Mouse (Mus musculus) liver, embryonic 13.5 days (tissue): ENCODE measurements at regions not wholly inside any gene's neighbourhood (a gene's known extent, or its start where the extent isn't known, plus 50 kb on each side); places are given as distances from the start of the nearest gene placed in this dataset.

Experiments
- ATAC-seq: fragments of 200-750 bp; cut with Nextera tagmentation; 2 replicates; pipeline ENCODE4 v1.8.0; 2017; ENCODE audit warnings: low read depth, mild to moderate bottlenecking, moderate number of reproducible peaks, moderate library complexity
- DNase-seq: peaks from one replicate; pipeline ENCODE4 v3.0.0; 2022
- H3K27ac ChIP-seq: fragments of 300-500 bp; sonication (generic); 2 replicates; pipeline ENCODE4 v1.5.1; 2015; ENCODE audit warnings: moderate library complexity, mild to moderate bottlenecking, inconsistent platforms
- H3K27me3 ChIP-seq: fragments of 300-500 bp; sonication (generic); 2 replicates; pipeline ENCODE4 v1.6.1; 2015; ENCODE audit warnings: mild to moderate bottlenecking, inconsistent platforms
- H3K36me3 ChIP-seq: fragments of 300-500 bp; sonication (generic); 2 replicates; pipeline ENCODE4 v1.6.1; 2015; ENCODE audit warnings: mild to moderate bottlenecking, inconsistent platforms
- H3K4me1 ChIP-seq: fragments of 300-500 bp; sonication (generic); replicated peaks from 2 replicates; pipeline ENCODE4 v1.6.1; 2015; ENCODE audit warnings: inconsistent platforms
- H3K4me2 ChIP-seq: fragments of 300-500 bp; sonication (generic); 2 replicates; pipeline ENCODE4 v1.6.1; 2015; ENCODE audit warnings: inconsistent platforms, mild to moderate bottlenecking, moderate library complexity
- H3K4me3 ChIP-seq: fragments of 300-500 bp; sonication (generic); replicated peaks from 2 replicates; pipeline ENCODE4 v1.5.1; 2015; ENCODE audit warnings: mild to moderate bottlenecking, inconsistent platforms
- H3K9ac ChIP-seq: fragments of 300-500 bp; sonication (generic); 2 replicates; pipeline ENCODE4 v1.6.1; 2015; ENCODE audit warnings: mild to moderate bottlenecking, inconsistent platforms
- H3K9me3 ChIP-seq: fragments of 300-500 bp; sonication (generic); replicated peaks from 2 replicates; pipeline ENCODE4 v1.6.1; 2016; ENCODE audit warnings: inconsistent platforms
- WGBS: fragments of 180-500 bp; shearing (Covaris S2); methylation state at CpG from one replicate; pipeline ENCODE4 v1.1.7; 2015; ENCODE audit not compliant: insufficient replicate concordance; 5-methylcytosine and 5-hydroxymethylcytosine counted together

DNA sequence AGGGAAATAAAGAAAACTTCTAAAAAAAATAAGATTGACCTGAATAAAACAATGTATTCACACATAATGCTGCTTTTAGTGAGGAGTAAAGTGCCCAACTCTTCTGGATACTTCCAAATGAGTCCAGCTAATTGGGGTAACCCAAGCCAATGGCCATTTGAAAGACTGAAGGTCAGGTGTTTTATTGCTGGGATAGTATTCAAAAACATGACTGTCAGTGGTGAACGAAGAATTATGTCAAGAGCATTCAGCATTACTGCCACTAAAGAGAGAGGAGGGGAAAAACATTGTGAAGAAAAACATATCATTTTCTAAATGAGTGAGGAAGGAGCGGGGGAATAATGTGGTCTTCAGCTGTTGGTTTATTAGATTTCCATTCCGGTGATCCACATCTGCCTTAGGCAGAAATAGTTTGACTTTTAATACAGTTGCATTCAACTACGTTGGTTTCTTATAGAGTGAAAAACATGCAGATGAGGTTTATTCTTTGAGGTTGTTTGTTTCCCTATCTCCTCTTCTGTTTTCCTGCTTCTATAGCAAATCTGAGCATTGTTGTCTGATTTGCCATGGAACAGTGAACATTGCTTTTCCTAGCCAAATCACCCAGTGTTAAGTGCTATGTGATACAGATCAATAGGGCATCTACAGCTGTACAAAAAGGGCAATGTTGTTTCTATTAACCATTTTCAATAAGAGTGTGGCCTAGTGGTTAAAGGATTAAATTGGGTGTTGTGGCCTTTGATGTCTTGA lies 435.3 kb upstream of the Ccnh start:
- 60% methylated on average over 4 of the region's 4 CpGs for WGBS
- Histone ChIP-seq H3K27ac (no peak overlapping the region), H3K4me3 (no peak overlapping the region), H3K9me3 (no peaks in the 10 kb centered on the region), H3K27me3 (peaks cover 7% of the 10 kb centered on the region; the same call in 1 of the 2 replicates), H3K36me3 (no peaks in the 10 kb centered on the region), H3K4me2 (no peak overlapping the region), H3K4me1 (no peaks in the 10 kb centered on the region), H3K9ac (no peak overlapping the region)
- ATAC-seq (no peak), DNase-seq (no peak)

DNA sequence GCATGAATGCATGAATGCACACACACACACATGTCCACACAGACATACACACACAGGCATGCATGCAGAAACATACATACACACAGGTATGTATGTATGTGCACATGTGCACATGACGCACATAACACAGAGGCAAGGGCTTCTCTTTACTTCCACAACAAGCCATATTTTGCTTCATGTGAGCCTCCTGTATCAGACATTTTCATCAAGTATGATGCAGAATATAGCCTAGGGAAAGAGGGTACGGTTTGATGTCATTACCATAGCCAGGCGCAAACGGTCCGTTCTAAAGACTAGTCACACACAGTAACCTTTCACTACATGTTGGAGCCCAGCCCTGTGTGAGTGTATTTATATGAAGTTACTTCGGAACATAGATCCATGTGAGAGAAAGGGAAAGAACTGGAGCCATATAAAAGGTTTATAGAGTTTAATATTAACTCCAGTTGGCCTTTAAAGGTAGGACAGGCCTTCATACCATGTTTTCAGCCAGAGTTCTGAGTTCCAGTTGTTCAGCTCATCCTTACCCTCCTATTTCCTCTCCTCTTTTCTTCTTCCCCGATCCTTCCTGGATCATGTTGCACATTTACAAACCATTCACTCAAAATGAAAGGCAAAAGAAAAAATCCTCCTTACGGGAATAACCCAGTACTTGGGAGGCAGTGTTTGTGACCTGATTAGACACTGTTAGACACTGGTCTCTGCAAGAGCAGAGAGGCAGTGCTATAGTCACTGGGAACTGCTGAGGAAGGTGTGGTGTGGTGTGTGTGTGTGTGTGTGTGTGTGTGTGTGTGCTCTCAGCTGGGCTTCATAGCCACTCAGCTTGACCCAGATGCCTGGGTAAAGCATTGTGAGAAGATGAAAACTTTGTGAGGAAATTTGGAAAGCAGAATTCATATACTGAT lies 434.1 kb upstream of the Ccnh start:
- Histone ChIP-seq H3K9ac (no peak overlapping the region), H3K27ac (no peak overlapping the region), H3K4me3 (no peak overlapping the region), H3K36me3 (no peaks in the 10 kb centered on the region), H3K9me3 (no peaks in the 10 kb centered on the region), H3K27me3 (peaks cover 7% of the 10 kb centered on the region; the same call in 1 of the 2 replicates), H3K4me1 (no peaks in the 10 kb centered on the region), H3K4me2 (no peak overlapping the region)
- no peak for DNase-seq
- 70% methylated on average over 8 of the region's 8 CpGs for WGBS
- no peak for ATAC-seq

DNA sequence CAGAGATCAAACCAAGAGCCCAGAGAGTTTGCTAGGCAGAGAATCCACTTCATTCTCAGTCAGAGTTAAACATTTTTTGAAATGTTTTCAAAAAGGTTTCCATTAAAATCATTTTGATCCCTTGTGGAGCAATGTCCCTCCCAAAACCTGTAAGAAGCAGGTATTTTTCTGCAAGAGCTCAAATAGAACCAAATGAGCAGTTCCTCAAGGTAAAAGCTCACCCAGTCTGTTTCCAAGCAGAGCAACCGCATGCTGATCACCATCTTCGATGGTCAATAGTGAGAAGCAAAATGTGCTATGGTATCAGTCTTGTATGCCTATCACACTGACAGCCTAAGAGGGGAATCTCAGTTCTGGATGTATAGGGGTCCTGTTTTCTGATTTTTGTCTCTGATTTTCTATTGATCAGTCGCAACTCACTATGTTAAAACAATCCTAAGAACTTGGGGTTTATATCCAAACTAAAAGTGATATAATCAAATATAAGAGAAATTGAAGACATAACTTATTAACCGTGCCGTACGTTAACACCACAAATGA lies 432.3 kb upstream of the Ccnh start:
- Histone ChIP-seq H3K27ac (no peak overlapping the region), H3K4me1 (no peaks in the 10 kb centered on the region), H3K27me3 (peaks cover 7% of the 10 kb centered on the region; the same call in 1 of the 2 replicates), H3K36me3 (no peaks in the 10 kb centered on the region), H3K4me2 (no peak overlapping the region), H3K4me3 (no peak overlapping the region), H3K9me3 (no peaks in the 10 kb centered on the region), H3K9ac (no peak overlapping the region)
- 68% methylated on average over 6 of the region's 6 CpGs for WGBS
- no peak for ATAC-seq
- no peak for DNase-seq

DNA sequence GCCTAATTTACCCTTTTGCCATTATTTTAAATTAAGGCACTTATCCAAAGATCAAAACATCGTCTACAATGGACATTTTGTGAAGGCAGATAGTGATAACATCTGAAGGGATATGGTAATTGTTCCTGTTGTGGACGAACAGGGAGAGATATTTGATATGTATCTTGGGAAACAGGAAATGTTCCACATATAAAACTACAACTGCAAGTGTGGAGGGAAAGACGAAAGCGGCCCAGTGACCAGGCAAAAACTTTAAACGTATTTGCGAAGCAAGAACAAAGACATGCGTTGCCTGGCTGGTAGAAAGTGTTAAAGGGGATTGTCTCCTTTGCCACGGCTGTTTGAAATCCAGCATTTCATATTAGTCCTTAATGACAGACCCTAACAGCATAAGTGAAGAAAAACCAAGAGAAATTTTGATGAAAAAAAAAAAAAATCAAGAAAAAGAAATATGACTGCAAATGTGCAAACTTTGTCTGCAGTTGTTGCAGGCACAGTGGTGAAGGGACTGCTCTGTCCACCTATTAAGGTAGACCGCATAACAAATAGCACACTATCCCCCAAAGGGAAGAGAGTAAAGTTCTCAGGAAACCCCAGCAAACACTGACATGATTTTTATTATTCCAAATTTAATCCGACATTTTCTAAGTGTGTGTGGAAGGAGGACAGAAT lies 431.2 kb upstream of the Ccnh start:
- H3K4me2 ChIP-seq: no peak overlapping the region
- peaks cover 7% of the 10 kb centered on the region; the same call in 1 of the 2 replicates for H3K27me3 ChIP-seq
- no peak for ATAC-seq
- H3K27ac ChIP-seq: no peak overlapping the region
- no peaks in the 10 kb centered on the region for H3K4me1 ChIP-seq
- no peak overlapping the region for H3K4me3 ChIP-seq
- WGBS: 34% methylated on average over 10 of the region's 10 CpGs
- H3K36me3 ChIP-seq: no peaks in the 10 kb centered on the region
- H3K9me3 ChIP-seq: no peaks in the 10 kb centered on the region
- DNase-seq: no peak
- no peak overlapping the region for H3K9ac ChIP-seq

DNA sequence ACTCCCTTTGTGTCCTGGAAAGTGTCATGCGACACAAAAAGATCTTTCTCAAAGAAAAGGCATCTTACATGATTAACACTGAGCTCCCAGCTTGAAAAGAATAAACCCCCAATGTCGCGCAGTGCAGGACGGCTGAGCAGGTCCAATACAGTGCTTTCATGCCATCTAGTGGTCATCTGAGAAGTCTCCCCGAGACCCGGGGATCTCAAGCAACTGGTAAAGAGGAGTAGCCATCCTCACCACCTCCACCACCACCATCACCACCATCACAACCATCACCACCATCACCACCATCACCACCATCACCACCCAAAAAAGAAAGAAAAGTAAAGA lies 430.7 kb upstream of the Ccnh start:
- Histone ChIP-seq H3K27ac (no peak overlapping the region), H3K4me2 (no peak overlapping the region), H3K4me1 (no peaks in the 10 kb centered on the region), H3K9me3 (no peaks in the 10 kb centered on the region), H3K4me3 (no peak overlapping the region), H3K27me3 (peaks cover 7% of the 10 kb centered on the region; the same call in 1 of the 2 replicates), H3K9ac (no peak overlapping the region), H3K36me3 (no peaks in the 10 kb centered on the region)
- peak; percentile 1 for DNase-seq
- WGBS: under 1% methylated on average over 6 of the region's 6 CpGs
- no peak for ATAC-seq

DNA sequence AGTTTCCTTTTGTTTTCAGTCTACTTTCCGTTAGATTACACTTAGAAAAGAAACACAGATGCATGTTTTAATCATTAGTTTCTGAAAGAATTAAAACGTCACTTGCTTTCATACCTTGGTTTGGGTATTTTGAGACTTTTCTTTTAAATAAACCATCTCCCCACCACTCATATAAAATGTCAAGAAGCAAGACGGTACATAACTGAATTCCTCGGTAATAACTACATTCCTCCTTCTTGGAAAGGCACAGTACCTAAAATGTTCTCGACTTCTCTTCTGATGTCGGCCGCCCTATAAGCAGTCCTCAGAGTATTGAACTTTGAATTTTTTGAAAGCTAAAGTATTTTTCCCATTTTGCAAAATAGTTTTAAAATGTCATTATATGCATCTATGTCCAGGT lies 430.1 kb upstream of the Ccnh start:
- peaks cover 7% of the 10 kb centered on the region; the same call in 1 of the 2 replicates for H3K27me3 ChIP-seq
- no peak overlapping the region for H3K27ac ChIP-seq
- DNase-seq (no peak), ATAC-seq (no peak)
- no peaks in the 10 kb centered on the region for H3K9me3 ChIP-seq
- H3K4me3 ChIP-seq: no peak overlapping the region
- no peaks in the 10 kb centered on the region for H3K4me1 ChIP-seq
- H3K36me3 ChIP-seq: no peaks in the 10 kb centered on the region
- no peak overlapping the region for H3K4me2 ChIP-seq
- no peak overlapping the region for H3K9ac ChIP-seq
- WGBS: 49% methylated on average over 7 of the region's 7 CpGs

DNA sequence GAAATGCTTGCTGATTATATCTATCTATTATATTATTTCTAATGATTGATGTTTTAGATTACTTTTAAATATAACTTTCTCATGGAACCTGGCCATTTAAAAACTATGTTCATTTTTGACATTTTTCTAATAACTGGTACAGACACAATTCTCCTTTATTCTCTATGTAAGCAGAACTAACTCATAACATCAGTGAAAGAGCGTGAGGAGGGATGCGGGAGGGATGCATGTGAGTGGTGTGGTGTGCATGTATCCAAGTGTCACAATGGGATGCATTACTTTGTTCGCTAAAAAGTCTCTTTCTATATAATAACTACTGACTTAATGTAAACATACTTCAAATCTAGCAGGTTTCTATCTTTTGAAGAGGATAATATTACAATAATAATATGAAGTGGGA lies 428.7 kb upstream of the Ccnh start:
- Histone ChIP-seq H3K4me3 (no peak overlapping the region), H3K27ac (no peak overlapping the region), H3K4me2 (no peak overlapping the region), H3K36me3 (no peaks in the 10 kb centered on the region), H3K27me3 (peaks cover 7% of the 10 kb centered on the region; the same call in 1 of the 2 replicates), H3K9me3 (no peaks in the 10 kb centered on the region), H3K9ac (no peak overlapping the region), H3K4me1 (no peaks in the 10 kb centered on the region)
- ATAC-seq (no peak), DNase-seq (no peak)
- WGBS: 56% methylated on average over 3 of the region's 3 CpGs

DNA sequence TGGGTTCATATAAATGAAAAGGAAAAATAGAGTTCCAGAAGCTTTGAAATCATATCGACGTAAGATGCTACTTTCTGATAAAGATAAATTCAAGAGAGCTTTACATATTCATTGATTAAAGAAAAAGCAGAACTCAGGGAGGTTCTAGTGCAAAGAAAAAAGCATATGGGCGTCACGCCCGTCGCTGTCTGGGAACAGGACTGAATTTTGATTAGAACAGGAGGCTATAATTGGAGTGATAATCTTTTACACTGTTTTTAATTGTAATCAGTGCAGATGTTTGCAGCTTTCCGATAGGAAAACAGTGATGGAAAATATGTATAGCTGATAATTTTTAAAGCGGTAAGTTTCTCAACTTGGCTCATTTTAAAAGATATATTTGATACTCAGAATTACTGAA lies 428.2 kb upstream of the Ccnh start:
- 48% methylated on average over 8 of the region's 8 CpGs for WGBS
- no peak for ATAC-seq

DNA sequence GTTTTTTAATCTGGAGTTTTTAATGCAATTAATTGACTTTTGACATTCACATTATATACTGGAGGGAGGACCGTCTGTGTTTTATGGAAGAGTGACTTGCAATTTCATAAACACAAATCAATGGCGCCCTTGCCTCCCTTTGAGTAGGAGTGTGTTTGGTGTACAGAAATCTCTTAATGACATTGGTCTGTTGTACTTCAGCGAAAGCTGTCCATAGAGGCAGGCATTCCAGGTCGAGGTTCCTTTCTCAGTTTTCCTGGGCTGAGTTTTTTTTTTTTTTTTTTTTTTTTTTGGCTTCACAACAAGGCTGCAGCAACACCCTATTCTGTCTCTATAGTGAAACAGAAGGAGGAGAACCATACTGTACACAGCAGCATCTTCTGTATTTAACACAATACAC lies 427.4 kb upstream of the Ccnh start:
- 47% methylated on average over 4 of the region's 4 CpGs for WGBS
- Histone ChIP-seq H3K9me3 (no peaks in the 10 kb centered on the region), H3K27ac (no peak overlapping the region), H3K4me1 (no peaks in the 10 kb centered on the region), H3K27me3 (peaks cover 7% of the 10 kb centered on the region; the same call in 1 of the 2 replicates), H3K9ac (no peak overlapping the region), H3K36me3 (no peaks in the 10 kb centered on the region), H3K4me2 (no peak overlapping the region), H3K4me3 (no peak overlapping the region)
- no peak for DNase-seq
- no peak for ATAC-seq

More for the DNA sequence above, 428.2 kb upstream of the Ccnh start:
- no peak for DNase-seq
- no peak overlapping the region for H3K4me2 ChIP-seq
- no peak overlapping the region for H3K9ac ChIP-seq
- H3K27me3 ChIP-seq: peaks cover 7% of the 10 kb centered on the region; the same call in 1 of the 2 replicates
- no peaks in the 10 kb centered on the region for H3K4me1 ChIP-seq
- H3K27ac ChIP-seq: no peak overlapping the region
- H3K9me3 ChIP-seq: no peaks in the 10 kb centered on the region
- H3K36me3 ChIP-seq: no peaks in the 10 kb centered on the region
- H3K4me3 ChIP-seq: no peak overlapping the region

DNA sequence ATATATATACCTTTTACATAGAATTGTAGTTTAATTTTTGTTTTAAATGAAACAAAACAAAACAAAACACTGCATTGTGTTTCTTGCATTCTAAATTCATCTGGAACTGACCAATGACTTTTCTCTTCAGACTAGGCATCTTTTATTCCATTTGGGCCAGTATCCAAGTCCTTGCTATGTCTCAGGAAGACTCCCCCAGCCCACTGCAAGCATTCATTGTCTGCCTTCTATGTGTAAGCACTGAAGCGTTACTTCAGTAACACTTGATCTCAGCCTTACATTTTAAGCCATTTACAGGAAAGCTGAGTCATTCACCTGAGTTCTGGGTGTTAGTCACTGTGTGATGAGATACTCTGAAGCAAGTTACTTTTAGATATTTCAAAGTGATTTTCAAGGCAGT lies 425.3 kb upstream of the Ccnh start:
- H3K36me3 ChIP-seq: no peaks in the 10 kb centered on the region
- no peaks in the 10 kb centered on the region for H3K27me3 ChIP-seq
- no peak overlapping the region for H3K4me3 ChIP-seq
- DNase-seq (no peak), ATAC-seq (no peak)
- H3K9me3 ChIP-seq: no peaks in the 10 kb centered on the region
- H3K4me2 ChIP-seq: no peak overlapping the region
- no peak overlapping the region for H3K27ac ChIP-seq
- no peaks in the 10 kb centered on the region for H3K4me1 ChIP-seq
- no peak overlapping the region for H3K9ac ChIP-seq
- 68% methylated on average over 1 of the region's 1 CpGs for WGBS

DNA sequence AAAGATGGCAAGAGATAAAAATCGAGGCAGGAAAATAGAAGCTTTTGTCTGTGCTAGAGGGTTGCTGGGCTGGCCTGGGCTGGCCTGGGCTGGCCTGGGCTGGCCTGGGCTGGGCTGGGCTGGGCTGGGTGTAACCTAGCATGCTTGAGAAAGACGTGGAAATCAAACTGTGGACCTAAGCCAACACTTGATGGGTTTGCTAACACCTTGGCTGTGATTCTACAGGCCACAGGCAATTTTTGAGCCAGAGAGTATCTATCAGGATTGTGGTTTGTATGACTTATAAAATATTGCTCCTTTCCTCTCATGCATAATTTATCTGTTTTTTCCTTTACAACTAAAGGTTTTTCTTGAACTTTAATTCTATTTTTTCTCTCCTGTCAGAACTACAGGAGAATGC lies 417.3 kb upstream of the Ccnh start:
- H3K27ac ChIP-seq: no peak overlapping the region
- no peaks in the 10 kb centered on the region for H3K9me3 ChIP-seq
- DNase-seq (no peak), ATAC-seq (no peak)
- no peaks in the 10 kb centered on the region for H3K27me3 ChIP-seq
- no peak overlapping the region for H3K9ac ChIP-seq
- 20% methylated on average over 2 of the region's 2 CpGs for whole genome bisulfite sequencing
- no peak overlapping the region for H3K4me3 ChIP-seq
- no peaks in the 10 kb centered on the region for H3K4me1 ChIP-seq
- no peak overlapping the region for H3K4me2 ChIP-seq
- no peaks in the 10 kb centered on the region for H3K36me3 ChIP-seq
